Mouse (Mus musculus): ENCODE results near the gene Slc4a4. TPM values are rescaled to one million over a fixed set of nuclear protein-coding genes. Genes with fewer than 3 reads are reported as not detected.

The Slc4a4 gene
- polyA plus RNA-seq, 1 experiment from 2014 or later, result 5.6 TPM

DNA sequence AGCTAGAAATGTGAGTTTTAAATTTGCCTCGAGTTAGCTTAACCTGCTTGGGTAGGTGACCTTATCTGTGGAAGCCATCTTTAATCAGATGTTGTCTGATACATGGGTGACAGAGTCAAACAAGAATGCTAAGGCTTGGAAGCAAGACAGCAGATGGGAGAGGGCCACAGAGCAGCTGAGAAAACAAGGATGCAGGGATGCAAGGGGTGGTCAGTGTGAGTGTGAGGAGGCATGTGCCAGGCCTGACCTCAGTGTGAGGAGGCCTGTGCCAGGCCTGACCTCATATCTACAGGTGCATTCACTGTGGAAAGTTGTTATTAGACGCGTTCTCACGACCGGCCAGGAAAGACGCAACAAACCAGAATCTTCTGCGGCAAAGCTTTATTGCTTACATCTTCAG, 114.0 kb downstream of the Slc4a4 start:
- peaks cover 4% of the 10 kb centered on the region for H3K9me3 ChIP-seq (replicated peaks)
- no peaks in the 10 kb centered on the region for H3K36me3 ChIP-seq
- no peak overlapping the region for H3K27ac ChIP-seq (ENCODE audit: poor library complexity, severe bottlenecking)
- no peak overlapping the region for H3K4me2 ChIP-seq
- no peak for ATAC-seq (ENCODE audit: insufficient number of reproducible peaks, low FRiP score)
- H3K4me3 ChIP-seq, result no peak overlapping the region
- H3K4me1 ChIP-seq (replicated peaks), result no peaks in the 10 kb centered on the region
- no peak overlapping the region for H3K9ac ChIP-seq
- no peaks in the 10 kb centered on the region for H3K27me3 ChIP-seq (replicated peaks)
- WGBS, result 88% methylated on average over 7 of the region's 7 CpGs

DNA sequence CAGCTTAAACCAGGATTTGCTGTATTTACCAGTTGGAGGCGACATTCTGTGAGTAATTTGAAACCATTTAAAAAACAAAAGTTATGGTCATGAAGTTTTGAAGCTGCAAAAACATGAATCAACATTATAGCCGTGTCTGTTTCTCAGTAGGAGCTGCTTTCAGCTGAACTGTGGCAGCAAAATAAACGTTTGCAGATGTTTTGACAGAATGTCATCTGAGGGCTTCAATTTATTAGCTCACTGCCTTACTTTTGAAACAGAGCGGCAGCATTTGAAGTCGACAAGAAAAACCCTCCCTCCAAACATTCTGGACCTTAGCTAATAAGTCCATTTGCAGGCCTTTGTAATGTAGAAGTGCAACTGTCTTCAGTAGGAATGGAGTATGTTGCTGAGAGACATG, 123.5 kb downstream of the Slc4a4 start:
- Histone ChIP-seq H3K9me3 (replicated peaks) (no peaks in the 10 kb centered on the region), H3K27ac (ENCODE audit: poor library complexity, severe bottlenecking) (no peak overlapping the region), H3K4me3 (no peak overlapping the region), H3K9ac (no peak overlapping the region), H3K4me2 (no peak overlapping the region), H3K36me3 (no peaks in the 10 kb centered on the region), H3K27me3 (replicated peaks) (no peaks in the 10 kb centered on the region), H3K4me1 (replicated peaks) (0 out of 2 replicates have a peak, but pooled peaks cover 2% of the 10 kb centered on the region)
- no peak for ATAC-seq (ENCODE audit: insufficient number of reproducible peaks, low FRiP score)
- WGBS, result 64% methylated on average over 5 of the region's 5 CpGs

DNA sequence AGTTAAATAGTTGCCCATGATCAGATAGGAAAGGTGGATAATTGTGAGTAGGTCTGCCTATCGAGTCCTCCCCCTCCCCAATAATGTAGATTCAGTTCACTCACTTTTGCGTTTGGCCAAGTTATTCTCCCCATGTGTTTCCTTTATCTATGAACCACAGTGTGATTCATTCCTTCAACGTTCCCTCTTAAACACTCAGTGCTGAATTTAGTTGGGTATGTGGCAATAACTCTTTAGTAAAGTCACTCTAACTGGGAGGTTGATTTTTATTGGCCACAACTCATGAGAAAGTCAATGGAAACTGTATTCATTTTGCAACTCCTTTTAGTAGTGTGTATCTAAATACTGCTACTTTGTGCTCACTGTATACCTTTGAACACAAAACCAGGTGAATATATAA, 125.8 kb downstream of the Slc4a4 start:
- no peaks in the 10 kb centered on the region for H3K9me3 ChIP-seq (replicated peaks)
- H3K36me3 ChIP-seq, result no peaks in the 10 kb centered on the region
- H3K4me2 ChIP-seq, result no peak overlapping the region
- ATAC-seq (ENCODE audit: insufficient number of reproducible peaks, low FRiP score), result no peak
- 68% methylated on average over 3 of the region's 3 CpGs for WGBS
- no peak overlapping the region for H3K4me3 ChIP-seq
- H3K27me3 ChIP-seq (replicated peaks), result no peaks in the 10 kb centered on the region
- no peak overlapping the region for H3K9ac ChIP-seq
- no peak overlapping the region for H3K27ac ChIP-seq (ENCODE audit: poor library complexity, severe bottlenecking)
- H3K4me1 ChIP-seq (replicated peaks), result 0 out of 2 replicates have a peak, but pooled peaks cover 2% of the 10 kb centered on the region

DNA sequence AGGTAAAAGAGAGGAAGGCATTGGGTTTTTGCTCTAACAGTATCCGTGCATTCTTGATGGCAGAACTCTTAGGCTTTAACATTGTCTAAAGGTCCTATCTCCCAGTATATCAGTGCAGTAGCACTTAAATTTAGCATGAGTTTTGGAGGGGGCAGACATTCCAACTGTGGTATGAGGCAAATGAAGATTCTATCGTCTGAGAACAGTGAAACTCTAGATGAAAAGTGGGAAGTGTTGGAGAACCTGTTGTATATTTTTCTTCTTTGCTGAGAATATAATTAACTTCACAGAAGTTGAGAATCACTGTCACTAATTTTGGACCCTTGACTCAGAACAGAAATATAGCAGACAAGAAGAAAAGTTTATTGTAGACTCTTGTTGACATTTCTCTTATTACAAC, 128.2 kb downstream of the Slc4a4 start:
- 68% methylated on average over 2 of the region's 2 CpGs for WGBS
- H3K4me1 ChIP-seq (replicated peaks), result 0 out of 2 replicates have a peak, but pooled peaks cover 2% of the 10 kb centered on the region
- H3K4me3 ChIP-seq, result no peak overlapping the region

DNA sequence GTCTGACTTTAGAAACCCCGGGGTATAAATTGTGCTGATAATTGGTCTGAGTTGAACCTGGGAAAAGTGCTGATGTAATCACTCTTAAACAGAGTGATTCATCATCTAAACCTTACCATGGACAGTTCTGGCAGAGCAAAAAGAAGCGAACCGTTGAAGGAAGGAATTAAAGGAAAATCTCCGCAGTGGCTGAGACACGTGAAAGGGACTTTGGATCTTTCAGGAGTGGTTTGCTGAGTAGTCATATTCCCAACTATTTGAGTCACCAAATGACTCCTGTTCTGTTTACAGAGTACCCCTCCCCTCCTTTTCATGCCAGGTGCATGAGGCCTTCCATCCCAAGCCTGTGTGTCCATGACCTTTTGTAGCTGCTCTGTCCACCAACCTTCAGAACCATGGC, 129.3 kb downstream of the Slc4a4 start:
- no peak for ATAC-seq (ENCODE audit: insufficient number of reproducible peaks, low FRiP score)
- Histone ChIP-seq H3K4me1 (replicated peaks) (0 out of 2 replicates have a peak, but pooled peaks cover 2% of the 10 kb centered on the region), H3K36me3 (no peaks in the 10 kb centered on the region), H3K4me3 (no peak overlapping the region), H3K9ac (no peak overlapping the region), H3K27me3 (replicated peaks) (no peaks in the 10 kb centered on the region), H3K27ac (ENCODE audit: poor library complexity, severe bottlenecking) (no peak overlapping the region), H3K4me2 (no peak overlapping the region), H3K9me3 (replicated peaks) (no peaks in the 10 kb centered on the region)
- 89% methylated on average over 5 of the region's 5 CpGs for WGBS

More for the DNA sequence above, 128.2 kb downstream of the Slc4a4 start:
- Histone ChIP-seq H3K36me3 (no peaks in the 10 kb centered on the region), H3K9me3 (replicated peaks) (no peaks in the 10 kb centered on the region), H3K27ac (ENCODE audit: poor library complexity, severe bottlenecking) (no peak overlapping the region), H3K27me3 (replicated peaks) (no peaks in the 10 kb centered on the region), H3K4me2 (no peak overlapping the region), H3K9ac (no peak overlapping the region)
- no peak for ATAC-seq (ENCODE audit: insufficient number of reproducible peaks, low FRiP score)

DNA sequence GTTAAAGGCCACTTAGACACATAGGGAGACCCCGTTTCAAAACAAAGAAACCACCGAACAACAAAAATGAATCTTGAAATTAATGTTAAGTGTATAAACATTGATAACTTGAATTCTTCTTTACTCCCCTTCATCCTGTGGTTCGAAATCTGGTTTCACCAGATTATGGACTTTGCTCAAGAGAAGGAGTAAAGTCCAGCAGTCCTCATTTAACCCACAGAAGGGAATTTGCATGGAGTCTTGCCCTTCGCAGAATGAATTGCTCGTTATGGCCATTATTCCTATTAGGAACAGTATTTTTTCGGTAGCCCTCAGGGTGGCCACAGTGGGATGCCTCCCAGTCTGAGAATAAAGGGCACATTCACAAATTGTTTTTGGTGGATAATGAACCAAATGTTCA, 131.9 kb downstream of the Slc4a4 start:
- no peak overlapping the region for H3K27ac ChIP-seq (ENCODE audit: poor library complexity, severe bottlenecking)
- no peaks in the 10 kb centered on the region for H3K4me1 ChIP-seq (replicated peaks)
- no peaks in the 10 kb centered on the region for H3K27me3 ChIP-seq (replicated peaks)
- no peak for ATAC-seq (ENCODE audit: insufficient number of reproducible peaks, low FRiP score)
- H3K9ac ChIP-seq, result no peak overlapping the region
- no peak overlapping the region for H3K4me3 ChIP-seq
- whole genome bisulfite sequencing, result 78% methylated on average over 6 of the region's 6 CpGs
- no peaks in the 10 kb centered on the region for H3K36me3 ChIP-seq
- no peak overlapping the region for H3K4me2 ChIP-seq
- H3K9me3 ChIP-seq (replicated peaks), result no peaks in the 10 kb centered on the region

DNA sequence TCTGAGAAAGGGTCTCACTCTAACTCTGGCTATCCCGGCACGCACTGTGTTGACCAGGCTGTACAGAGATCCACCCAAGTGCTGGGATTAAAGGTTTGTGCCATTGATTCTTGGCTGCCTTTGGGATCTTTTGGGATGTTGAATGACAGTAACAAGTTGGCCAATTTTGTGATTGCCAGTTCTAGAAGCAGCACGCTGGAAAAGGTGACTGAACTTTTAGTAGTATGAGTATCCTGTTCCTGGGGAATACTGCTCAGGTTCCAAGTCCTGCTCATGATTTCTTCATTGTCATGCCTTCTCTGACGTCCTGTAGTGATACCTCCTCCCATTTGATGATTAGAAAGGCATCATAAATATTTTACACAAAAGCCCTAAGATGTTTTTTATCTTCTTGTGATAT, 137.8 kb downstream of the Slc4a4 start:
- Histone ChIP-seq H3K4me1 (replicated peaks) (no peaks in the 10 kb centered on the region), H3K4me2 (no peak overlapping the region), H3K4me3 (no peak overlapping the region), H3K36me3 (0 out of 2 replicates have a peak, but pooled peaks cover 3% of the 10 kb centered on the region), H3K27me3 (replicated peaks) (no peaks in the 10 kb centered on the region), H3K9ac (no peak overlapping the region), H3K27ac (ENCODE audit: poor library complexity, severe bottlenecking) (no peak overlapping the region), H3K9me3 (replicated peaks) (no peaks in the 10 kb centered on the region)
- ATAC-seq (ENCODE audit: insufficient number of reproducible peaks, low FRiP score), result no peak
- 79% methylated on average over 4 of the region's 4 CpGs for WGBS

DNA sequence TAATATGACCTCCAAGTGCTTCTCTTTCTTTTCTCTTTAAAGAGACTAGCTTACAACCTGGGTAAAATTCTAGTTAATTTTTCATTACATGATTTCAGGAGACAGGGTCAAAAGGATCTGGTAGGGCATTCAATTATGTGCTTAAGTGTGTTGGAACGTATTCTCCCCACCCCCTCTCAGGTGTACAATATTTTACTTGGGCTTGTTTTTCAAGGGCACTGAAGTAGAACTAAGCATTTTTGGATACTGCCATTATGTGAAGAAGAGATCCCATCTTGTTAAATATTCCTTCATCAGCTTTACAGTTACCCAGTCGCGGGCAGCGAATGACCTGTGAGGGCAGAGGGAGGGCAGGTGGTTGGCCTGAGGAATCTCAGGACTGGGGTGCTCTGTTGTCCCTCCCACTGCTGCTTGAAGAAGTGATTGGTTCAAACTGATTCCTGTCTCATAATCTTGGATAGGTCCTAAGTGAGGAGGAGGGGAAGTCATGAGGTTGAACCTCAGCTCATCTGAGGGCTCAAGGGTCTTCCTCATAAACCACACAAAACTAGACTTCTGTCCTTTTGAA, 141.0 kb downstream of the Slc4a4 start:
- Histone ChIP-seq H3K9me3 (replicated peaks) (no peaks in the 10 kb centered on the region), H3K4me3 (no peak overlapping the region), H3K4me2 (no peak overlapping the region), H3K36me3 (0 out of 2 replicates have a peak, but pooled peaks cover 3% of the 10 kb centered on the region), H3K9ac (no peak overlapping the region), H3K4me1 (replicated peaks) (no peaks in the 10 kb centered on the region), H3K27ac (ENCODE audit: poor library complexity, severe bottlenecking) (no peak overlapping the region), H3K27me3 (replicated peaks) (no peaks in the 10 kb centered on the region)
- 88% methylated on average over 4 of the region's 4 CpGs for WGBS
- ATAC-seq (ENCODE audit: insufficient number of reproducible peaks, low FRiP score), result no peak

DNA sequence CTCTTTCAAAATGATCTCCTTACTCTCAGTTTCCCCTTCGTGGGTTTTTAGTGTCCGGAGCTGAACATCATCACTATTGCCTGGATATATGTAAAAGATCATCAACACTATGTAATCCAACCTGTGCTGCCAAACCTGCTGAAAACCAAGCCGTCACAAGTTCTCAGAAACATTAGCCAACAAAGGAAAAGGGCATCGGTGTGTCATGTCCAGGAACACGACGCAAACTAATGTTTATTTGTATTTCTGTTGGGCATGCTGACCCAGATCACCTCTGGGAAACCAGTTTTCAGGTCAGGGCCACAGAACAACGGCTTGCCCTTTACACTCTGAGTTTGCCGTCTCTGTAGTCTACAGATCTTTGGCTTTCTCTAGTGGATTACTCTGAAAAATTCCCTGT, 146.0 kb downstream of the Slc4a4 start:
- ATAC-seq (ENCODE audit: insufficient number of reproducible peaks, low FRiP score), result no peak
- H3K4me3 ChIP-seq, result no peak overlapping the region
- no peaks in the 10 kb centered on the region for H3K27me3 ChIP-seq (replicated peaks)
- H3K4me2 ChIP-seq, result no peak overlapping the region
- H3K9ac ChIP-seq, result no peak overlapping the region
- peaks cover 17% of the 10 kb centered on the region for H3K4me1 ChIP-seq (replicated peaks)
- WGBS, result 78% methylated on average over 8 of the region's 8 CpGs
- H3K9me3 ChIP-seq (replicated peaks), result no peaks in the 10 kb centered on the region
- H3K27ac ChIP-seq (ENCODE audit: poor library complexity, severe bottlenecking), result no peak overlapping the region
- H3K36me3 ChIP-seq, result 0 out of 2 replicates have a peak, but pooled peaks cover 3% of the 10 kb centered on the region

DNA sequence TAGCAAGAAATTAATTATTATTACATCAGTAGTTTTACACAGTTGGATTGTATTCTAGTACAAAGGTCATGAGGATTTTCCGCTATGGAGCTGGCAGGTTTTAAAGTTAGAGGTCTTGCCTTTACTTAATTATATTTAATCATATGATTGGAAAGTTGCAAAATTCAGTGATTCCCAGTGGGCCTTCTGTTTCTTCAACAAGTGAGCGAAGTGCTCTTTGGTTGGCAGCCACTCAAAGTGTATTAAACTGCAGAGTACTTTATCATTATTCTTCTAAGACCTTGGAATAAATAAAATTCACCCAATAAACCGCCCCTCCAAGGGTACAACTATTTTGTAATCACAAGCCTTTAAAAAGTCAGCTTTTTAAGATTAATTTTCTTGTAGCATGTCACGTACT, 146.6 kb downstream of the Slc4a4 start:
- Histone ChIP-seq H3K4me3 (no peak overlapping the region), H3K27me3 (replicated peaks) (no peaks in the 10 kb centered on the region), H3K27ac (ENCODE audit: poor library complexity, severe bottlenecking) (no peak overlapping the region), H3K4me1 (replicated peaks) (peaks cover 19% of the 10 kb centered on the region), H3K9ac (no peak overlapping the region), H3K9me3 (replicated peaks) (no peaks in the 10 kb centered on the region), H3K36me3 (0 out of 2 replicates have a peak, but pooled peaks cover 2% of the 10 kb centered on the region), H3K4me2 (no peak overlapping the region)
- no peak for ATAC-seq (ENCODE audit: insufficient number of reproducible peaks, low FRiP score)
- WGBS, result 87% methylated on average over 4 of the region's 4 CpGs

DNA sequence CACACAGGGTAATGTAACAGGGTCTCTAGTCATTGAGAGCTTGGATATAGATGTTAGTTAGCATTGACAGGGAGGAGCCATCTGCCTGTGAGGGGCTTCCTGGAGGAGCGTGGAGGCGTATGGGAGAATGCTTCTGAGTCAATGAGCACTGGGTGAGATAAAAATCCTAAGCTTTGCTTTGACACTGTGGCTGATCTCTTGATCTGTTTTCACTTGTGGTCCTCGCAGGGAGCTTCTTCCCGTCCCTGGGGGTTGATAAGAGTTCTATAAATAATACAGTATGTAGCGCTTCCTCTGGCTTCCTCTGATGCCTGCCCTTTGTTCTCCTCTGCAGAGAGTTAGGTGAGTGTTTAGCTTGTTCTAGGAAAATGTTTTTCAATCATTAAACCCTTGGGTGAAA, 149.5 kb downstream of the Slc4a4 start:
- WGBS, result 11% methylated on average over 5 of the region's 5 CpGs
- H3K36me3 ChIP-seq, result no peaks in the 10 kb centered on the region
- peak overlapping the region; percentile 10; the same call in 1 of the 2 replicates for H3K4me2 ChIP-seq
- no peak overlapping the region for H3K4me3 ChIP-seq
- H3K4me1 ChIP-seq (replicated peaks), result peaks cover 33% of the 10 kb centered on the region
- H3K9me3 ChIP-seq (replicated peaks), result no peaks in the 10 kb centered on the region
- H3K27ac ChIP-seq (ENCODE audit: poor library complexity, severe bottlenecking), result no peak overlapping the region
- ATAC-seq (ENCODE audit: insufficient number of reproducible peaks, low FRiP score), result no peak
- no peaks in the 10 kb centered on the region for H3K27me3 ChIP-seq (replicated peaks)
- no peak overlapping the region for H3K9ac ChIP-seq

DNA sequence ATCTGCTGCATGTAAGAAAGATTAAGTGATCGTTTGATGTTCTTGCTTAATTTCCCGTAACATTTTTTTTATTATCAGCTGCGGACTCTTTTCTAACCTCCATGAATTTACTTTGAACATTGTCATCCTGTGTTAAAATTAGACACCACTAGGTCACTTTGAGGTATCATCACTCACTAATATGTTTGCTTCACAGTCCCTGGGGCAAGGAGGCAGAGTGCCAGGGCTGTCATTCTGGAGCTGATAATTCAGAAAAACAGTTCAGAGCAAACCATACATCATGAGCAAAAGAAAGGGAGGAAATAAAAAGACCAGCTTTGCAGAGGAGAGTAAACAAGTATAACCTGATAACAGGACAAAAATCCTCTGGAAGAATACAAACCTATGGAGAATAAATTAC, 154.2 kb downstream of the Slc4a4 start:
- H3K4me3 ChIP-seq, result no peak overlapping the region
- peak overlapping the region; percentile 37; the same call in 1 of the 2 replicates for H3K27ac ChIP-seq (ENCODE audit: poor library complexity, severe bottlenecking)
- H3K36me3 ChIP-seq, result no peaks in the 10 kb centered on the region
- no peaks in the 10 kb centered on the region for H3K27me3 ChIP-seq (replicated peaks)
- no peak for ATAC-seq (ENCODE audit: insufficient number of reproducible peaks, low FRiP score)
- whole genome bisulfite sequencing, result 44% methylated on average over 3 of the region's 3 CpGs
- no peaks in the 10 kb centered on the region for H3K9me3 ChIP-seq (replicated peaks)
- peaks cover 50% of the 10 kb centered on the region for H3K4me1 ChIP-seq (replicated peaks)
- no peak overlapping the region for H3K4me2 ChIP-seq
- no peak overlapping the region for H3K9ac ChIP-seq

All from heart, embryonic 12.5 days (tissue).